Mouse (Mus musculus) adrenal gland, postnatal 10 days (tissue): ENCODE data around the gene Lca5. TPM values are rescaled to one million over a fixed set of nuclear protein-coding genes. Genes with fewer than 3 reads are reported as not detected.

Experiments used
- DNase-seq: peaks from one replicate; pipeline ENCODE4 v3.0.0; 2021; ENCODE audit warnings: mixed read lengths
- total RNA-seq, 2 experiments: library from RNA; stranded (reverse); gene quantifications; 2 replicates each; pipeline ENCODE4 v1.2.3; 2021

Lca5 gene
- total RNA-seq, 2 experiments from 2014 or later = 6.7 to 10.4 TPM

DNA sequence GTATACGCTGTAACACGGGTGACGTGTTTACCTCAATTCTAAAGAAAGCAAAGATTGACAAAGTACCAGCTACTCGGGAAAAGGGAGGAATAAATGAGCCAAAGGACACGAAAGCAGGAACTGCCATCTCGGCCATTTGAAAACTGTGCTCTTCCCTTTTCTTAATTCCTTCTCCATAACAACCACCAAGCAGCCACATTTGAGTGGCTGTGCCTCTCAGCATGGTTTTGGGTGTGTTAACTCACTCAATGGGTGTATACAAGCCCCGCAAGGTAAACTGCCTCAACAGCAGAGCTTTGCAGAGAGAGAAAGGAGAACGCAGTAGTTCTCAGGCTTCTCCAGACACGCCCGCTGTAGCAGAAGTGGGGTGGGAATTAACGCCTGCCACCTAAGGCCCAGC is 48.9 kb downstream of the Lca5 start:
- DNase-seq = no peak

DNA sequence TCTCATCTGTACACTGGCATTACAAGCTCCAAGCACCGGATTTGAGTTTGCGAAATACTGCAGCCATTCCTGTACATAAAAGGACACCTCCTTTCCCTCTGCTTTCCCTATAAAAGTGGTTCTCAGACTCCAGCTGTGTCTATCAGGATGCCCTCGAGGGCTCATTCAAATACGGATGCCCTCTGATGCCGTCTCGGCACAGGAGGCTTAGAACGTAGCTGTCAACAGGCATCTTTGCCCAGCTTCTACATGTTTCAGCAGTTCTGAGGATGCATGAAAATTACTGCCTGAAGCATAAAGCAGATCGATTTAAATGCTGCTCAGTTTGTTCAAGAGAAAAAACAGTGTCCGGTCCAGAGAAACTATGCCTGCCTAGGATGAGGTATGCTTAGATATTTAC is 51.4 kb downstream of the Lca5 start:
- DNase-seq = no peak

DNA sequence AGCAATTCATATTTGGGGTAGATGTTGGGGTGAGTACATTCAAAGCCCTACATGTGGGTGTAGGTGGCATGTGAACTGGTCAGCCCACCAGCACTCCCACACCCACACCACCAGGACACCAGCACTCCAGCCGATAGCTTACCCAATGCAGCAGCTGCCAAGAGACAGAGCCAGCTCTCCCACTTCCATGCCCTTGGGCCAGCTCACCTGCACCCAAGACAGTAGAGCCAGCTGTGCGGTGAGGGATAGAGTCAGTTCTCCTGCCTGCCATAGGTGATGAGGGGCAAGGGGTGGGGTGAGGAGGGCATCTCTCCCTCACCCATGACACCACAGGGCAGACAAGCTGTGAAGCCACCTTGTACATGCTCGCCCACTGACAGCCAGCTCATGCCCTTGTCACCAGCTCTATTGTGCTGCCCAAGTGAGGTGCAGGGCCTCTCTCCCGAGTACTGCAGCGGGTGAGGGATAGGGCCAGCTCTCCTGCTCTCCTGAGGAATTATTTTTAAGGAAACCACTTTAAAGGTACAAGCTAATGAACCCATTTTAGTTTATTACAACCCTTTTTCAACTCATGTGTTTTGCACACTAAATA is 54.6 kb downstream of the Lca5 start:
- DNase-seq = no peak

GRCm38 (mm10) chr9:83385301-83385700 is 55.6 kb downstream of the Lca5 start:
- no peak for DNase-seq

DNA sequence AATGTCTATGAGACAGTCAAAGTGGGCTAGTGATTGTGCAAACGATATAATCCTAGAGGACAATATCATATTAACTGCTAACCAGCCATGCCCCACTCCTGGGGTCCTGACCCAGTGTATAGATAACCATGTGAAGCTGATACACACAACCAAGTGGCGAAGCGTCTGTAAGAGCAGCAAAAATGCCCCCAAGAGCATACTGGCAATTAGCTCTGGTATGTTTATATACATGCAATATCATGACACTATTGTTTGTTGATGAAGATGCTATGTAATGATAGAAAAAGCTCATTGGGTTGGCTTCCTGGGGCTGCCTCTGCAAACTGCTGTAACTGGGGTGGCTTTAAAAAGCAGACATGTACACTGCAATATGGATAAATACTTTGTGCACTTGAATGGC is 57.7 kb downstream of the Lca5 start:
- no peak for DNase-seq

DNA sequence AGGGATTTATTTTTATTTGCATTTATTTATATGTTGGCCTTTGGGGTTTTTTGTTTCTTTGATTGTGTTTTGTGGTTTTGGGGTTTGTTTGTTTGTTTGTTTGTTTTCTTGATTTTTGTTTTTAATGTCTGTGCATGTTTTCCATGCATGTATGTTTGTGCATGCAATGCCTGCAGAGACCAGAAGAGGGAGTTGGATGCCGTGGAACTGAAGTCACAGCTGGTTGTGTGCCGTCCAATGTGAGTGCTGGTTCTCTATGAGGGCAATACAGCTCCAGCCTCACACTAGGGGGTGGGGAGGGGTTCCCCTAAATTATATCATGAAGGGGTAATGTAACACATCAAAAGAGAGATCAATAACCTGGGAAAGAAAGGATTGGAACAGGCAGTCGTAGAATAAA is 58.2 kb downstream of the Lca5 start:
- peak; percentile 27 for DNase-seq

DNA sequence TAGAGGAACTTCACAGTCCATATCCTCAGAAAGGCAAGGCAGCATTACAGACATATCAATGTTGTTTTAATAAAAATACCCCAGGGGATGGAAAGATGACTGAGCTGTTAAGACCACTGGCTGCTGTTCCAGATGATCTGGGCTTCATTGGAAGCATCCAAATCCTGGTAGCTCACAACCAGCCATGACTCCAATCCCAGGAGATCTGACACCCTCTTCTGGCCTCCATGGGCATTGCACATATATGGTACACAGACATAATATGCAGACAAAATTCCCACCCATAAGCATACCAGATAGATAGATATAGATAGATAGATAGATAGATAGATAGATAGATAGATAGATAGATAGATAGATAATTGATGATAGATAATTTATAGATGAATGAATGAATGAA is 59.6 kb downstream of the Lca5 start:
- DNase-seq = peak; percentile 31

DNA sequence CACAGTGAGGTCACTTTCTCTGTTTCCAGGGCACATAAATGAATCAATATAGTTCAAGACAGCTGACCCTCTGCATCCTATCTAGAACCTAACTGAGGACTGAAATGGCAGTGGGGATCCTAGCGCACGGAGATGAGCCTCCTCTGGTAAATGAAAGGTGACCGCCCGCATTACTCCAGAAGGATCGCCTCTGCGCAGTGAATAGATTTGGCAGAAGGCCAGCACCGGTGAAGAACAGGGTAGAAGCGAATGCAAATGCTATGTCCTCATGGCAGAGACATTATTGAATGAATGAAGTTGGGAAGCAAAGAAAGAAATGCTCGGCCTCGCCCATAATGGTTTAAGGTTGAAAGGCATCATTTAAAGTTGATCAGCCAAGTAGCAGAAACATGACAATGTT is 61.3 kb downstream of the Lca5 start:
- no peak for DNase-seq

GRCm38 (mm10) chr9:83377132-83377531 is 63.8 kb downstream of the Lca5 start:
- DNase-seq = no peak

DNA sequence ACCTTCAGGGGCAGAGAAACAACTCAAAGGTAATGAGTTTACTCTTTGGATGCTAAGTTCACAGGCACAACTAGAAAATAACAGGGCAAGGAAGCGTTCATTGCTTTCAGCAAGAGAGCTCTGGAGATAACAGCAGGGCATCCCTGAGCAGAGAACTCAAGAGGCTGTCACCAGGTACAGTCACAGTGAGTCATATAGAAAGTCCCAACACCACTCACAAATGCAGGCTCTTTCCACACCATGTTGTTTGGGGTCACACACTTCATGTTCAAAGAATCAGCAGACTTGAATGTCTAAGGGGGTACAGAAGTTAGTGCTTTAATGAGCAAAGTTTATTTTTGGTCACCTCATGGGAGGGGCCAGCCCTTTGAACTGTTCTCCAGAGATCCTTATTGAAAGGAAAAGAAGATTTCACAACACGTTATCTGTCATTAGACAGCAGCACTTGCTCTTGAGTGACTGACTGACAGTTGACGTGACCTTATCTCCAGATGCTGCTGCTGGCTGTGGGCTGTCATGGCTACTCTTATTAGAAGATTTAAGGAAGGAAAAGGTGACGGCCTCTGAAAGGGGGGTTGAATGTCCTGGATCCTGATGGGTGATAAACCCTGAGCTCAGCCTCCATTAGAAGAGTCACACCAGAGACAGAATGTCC is 65.3 kb downstream of the Lca5 start:
- DNase-seq = no peak

GRCm38 (mm10) chr9:83370907-83371306 is 70.0 kb downstream of the Lca5 start:
- DNase-seq = no peak

DNA sequence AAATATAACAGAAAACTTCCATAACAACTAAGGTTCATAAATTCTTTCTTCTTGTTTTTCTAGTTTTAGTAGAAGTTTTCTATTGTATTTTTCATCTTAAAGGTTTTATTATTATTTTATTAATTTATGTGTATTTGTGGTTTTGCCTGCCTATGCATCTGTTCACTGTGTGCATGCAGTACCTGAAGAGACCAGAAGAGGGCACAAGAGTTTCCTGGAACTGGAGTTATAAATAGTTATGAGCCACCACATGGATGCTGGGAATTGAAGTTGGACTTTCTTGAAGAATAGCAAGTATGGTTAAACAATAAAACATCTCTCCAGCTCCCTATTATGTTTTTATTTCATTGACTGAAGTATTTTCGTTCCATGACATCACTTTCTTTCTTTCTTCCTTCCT is 72.7 kb downstream of the Lca5 start:
- DNase-seq = peak; percentile 36

- DNase-seq = no peak
Observed at GRCm38 (mm10) chr9:83355802-83356201, 85.1 kb downstream of the Lca5 start.

GRCm38 (mm10) chr9:83353316-83353715 is 87.6 kb downstream of the Lca5 start:
- peak; percentile 36 for DNase-seq

GRCm38 (mm10) chr9:83351171-83351570 is 89.8 kb downstream of the Lca5 start:
- DNase-seq = no peak

GRCm38 (mm10) chr9:83350613-83351012 is 90.3 kb downstream of the Lca5 start:
- DNase-seq = peak; percentile 66

- no peak for DNase-seq
Observed at GRCm38 (mm10) chr9:83349905-83350304, 91.0 kb downstream of the Lca5 start.

DNA sequence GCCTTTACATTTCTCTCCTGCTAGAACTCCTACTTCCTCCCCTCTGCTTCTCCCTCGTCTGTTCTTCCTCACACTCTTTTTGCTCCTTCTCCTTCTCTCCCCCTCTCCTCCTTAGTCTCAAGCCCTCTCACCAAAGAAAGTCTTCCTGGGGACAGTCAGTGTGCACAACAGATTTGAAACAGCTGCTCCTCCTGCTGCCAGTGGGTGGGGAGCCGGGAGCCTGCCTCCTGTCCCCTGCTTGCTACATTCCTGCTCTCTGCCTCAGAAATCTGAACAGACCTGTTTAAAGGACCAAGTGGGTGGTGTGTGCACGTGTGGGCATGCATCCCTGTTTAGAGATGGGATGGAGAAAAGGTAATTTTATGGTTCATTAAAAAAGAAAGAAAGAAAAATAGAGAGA is 91.4 kb downstream of the Lca5 start:
- DNase-seq = no peak

- DNase-seq = no peak
Observed at GRCm38 (mm10) chr9:83347521-83347920, 93.4 kb downstream of the Lca5 start.

DNA sequence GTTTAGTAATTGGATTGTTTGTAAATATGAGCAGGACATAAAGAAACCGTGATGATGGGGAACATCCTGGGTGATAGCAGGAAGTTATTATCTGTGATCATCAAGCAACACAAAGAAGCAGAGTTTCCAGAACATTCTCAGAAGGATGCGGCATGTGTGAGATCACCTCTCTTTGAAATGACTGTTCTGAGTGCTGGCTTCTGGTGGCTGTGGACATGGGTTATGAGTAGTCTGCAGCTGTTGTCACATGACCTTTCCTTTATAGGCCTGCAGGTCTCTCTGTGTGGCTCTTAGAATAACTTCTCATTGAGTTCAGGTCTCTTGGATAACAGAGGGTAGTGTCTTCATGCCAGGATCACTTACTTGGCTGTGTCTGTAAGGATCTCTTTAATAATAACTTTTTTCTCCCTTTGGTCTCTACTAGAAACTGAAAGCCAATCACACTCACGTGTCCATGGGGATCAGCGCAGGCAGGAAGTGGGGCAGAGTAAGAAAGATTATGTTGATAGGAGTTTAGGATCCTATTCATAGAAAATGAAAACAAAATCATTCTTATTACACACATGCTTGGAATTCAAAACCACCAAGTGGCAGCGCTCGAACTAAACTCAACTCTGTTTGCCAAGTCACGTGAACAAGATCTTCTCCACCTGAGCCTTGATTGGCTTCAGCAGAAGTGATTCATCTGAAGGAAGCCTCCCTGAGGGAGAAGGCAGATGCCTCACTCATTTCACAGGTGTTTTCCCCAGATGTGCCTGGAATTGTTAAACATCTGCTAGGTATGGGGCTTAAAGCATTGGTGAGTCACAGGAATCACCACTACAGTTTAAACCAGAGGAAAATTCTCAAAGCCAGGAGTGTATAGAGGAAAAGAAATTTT is 98.2 kb downstream of the Lca5 start:
- no peak for DNase-seq
